In genomic region chr6:112946895-112947436, GRCm38 (mm10) we compare ENCODE assay signal across 8 mouse cellular contexts. TPM values are rescaled to one million over a fixed set of nuclear protein-coding genes. Genes with fewer than 3 reads are reported as not detected.
DNase-seq lines count a peak whose midpoint lies in the region; ATAC-seq and TF ChIP-seq lines count a peak whose summit lies in the region.

Srgap3 (minus strand) TSS chr6:112947266.

- ATAC-seq in forebrain, postnatal 0 days: peak; percentile 95
- peak; percentile 95 for ATAC-seq in lung, embryonic 14.5 days (ENCODE audit: insufficient read depth)

- peak within 1 kb of the TSS; percentile 68 to 71 for H3K4me3 ChIP-seq in ES-E14 (ENCODE audit: insufficient read depth in 1 of 2, low read depth in 1 of 2, low read length in 2 of 2, poor library complexity in 1 of 2, severe bottlenecking in 1 of 2)
- H3K4me3 ChIP-seq in forebrain, postnatal 0 days (ENCODE audit: low read depth, low read length): peak within 1 kb of the TSS; percentile 78
- peak within 1 kb of the TSS; percentile 51 for H3K4me3 ChIP-seq in lung, embryonic 14.5 days (ENCODE audit: low read depth, low read length)
- peak within 1 kb of the TSS; percentile 88 for H3K4me3 ChIP-seq in olfactory bulb, adult 2 months (ENCODE audit: insufficient read depth, low read depth, low read length)
- H3K4me3 ChIP-seq in thymus, adult 2 months (ENCODE audit: control insufficient read depth, insufficient read depth, low read length): peak within 1 kb of the TSS; percentile 74

- H3K9me3 ChIP-seq in ES-E14 (ENCODE audit: control insufficient read depth, insufficient read depth, low read depth, low read length): no peaks in the 10 kb centered on the region
- H3K9me3 ChIP-seq in forebrain, postnatal 0 days (ENCODE audit: low read length): no peaks in the 10 kb centered on the region
- no peaks in the 10 kb centered on the region for H3K9me3 ChIP-seq in lung, embryonic 14.5 days (ENCODE audit: low read depth, low read length)

- DNase-seq in ES-E14 (ENCODE audit: low read depth, low spot score): no peak
- peak; percentile 86 for DNase-seq in cerebellum, adult 11 months
- DNase-seq in forebrain, postnatal 0 days: peak; percentile 90
- DNase-seq in heart, postnatal 4 days: peak; percentile 76
- peak; percentile 86 to 91 for DNase-seq in layer of hippocampus, adult 8-10 months (ENCODE audit: low spot score in 2 of 2)
- peak; percentile 94 for DNase-seq in lung, embryonic 14.5 days
- DNase-seq in thymus, adult 2 months: peak; percentile 54

- 0 out of 2 replicates have a peak within 1 kb of the TSS, but pooled peaks have one; percentile 3 for H3K27ac ChIP-seq in ES-E14 (ENCODE audit: insufficient read depth, low read depth, low read length, poor library complexity, severe bottlenecking)
- peak within 1 kb of the TSS; percentile 89 for H3K27ac ChIP-seq in forebrain, postnatal 0 days (ENCODE audit: low read depth, low read length)
- peak within 1 kb of the TSS; percentile 77 for H3K27ac ChIP-seq in lung, embryonic 14.5 days (ENCODE audit: low read depth)
- peak within 1 kb of the TSS; percentile 93 for H3K27ac ChIP-seq in olfactory bulb, adult 2 months (ENCODE audit: insufficient read depth, low read depth, low read length)
- no peak within 1 kb of the TSS for H3K27ac ChIP-seq in thymus, adult 2 months (ENCODE audit: control insufficient read depth, insufficient read depth, low read length)

- H3K27me3 ChIP-seq in forebrain, postnatal 0 days (ENCODE audit: insufficient read depth, low read length): no peaks in the 10 kb centered on the region
- H3K27me3 ChIP-seq in lung, embryonic 14.5 days (ENCODE audit: insufficient read depth, low read length): no peaks in the 10 kb centered on the region
- H3K27me3 ChIP-seq in thymus, adult 2 months (ENCODE audit: control insufficient read depth, insufficient read depth, low read length): no peaks in the 10 kb centered on the region

- 0 out of 2 replicates have a peak, but pooled peaks have one; percentile 57 for TF ChIP-seq POLR2A in olfactory bulb, adult 2 months (IDR thresholded peaks at IDR 0.05; ENCODE audit: insufficient read depth, low read depth, low read length)
- TF ChIP-seq POLR2A in thymus, adult 2 months (IDR thresholded peaks at IDR 0.05; ENCODE audit: control insufficient read depth, extremely low read depth, insufficient read depth, low read length, poor library complexity): 0 out of 2 replicates have a peak, but pooled peaks have one; percentile 25

- peak; percentile 48; the same call in 1 of the 2 replicates for TF ChIP-seq CTCF in forebrain, postnatal 0 days (IDR thresholded peaks at IDR 0.05; ENCODE audit: low read depth)
- peak; percentile 37; the same call in 1 of the 2 replicates for TF ChIP-seq CTCF in lung, embryonic 14.5 days (IDR thresholded peaks at IDR 0.05; ENCODE audit: low read depth)
- TF ChIP-seq CTCF in olfactory bulb, adult 2 months (IDR thresholded peaks at IDR 0.05; ENCODE audit: insufficient read depth, low read depth, low read length): no peak; the same call in 1 of the 2 replicates
- no peak for TF ChIP-seq CTCF in thymus, adult 2 months (IDR thresholded peaks at IDR 0.05; ENCODE audit: borderline replicate concordance, control insufficient read depth, extremely low read depth, insufficient read depth, low read length, poor library complexity)

- no peaks in the 10 kb centered on the region for H3K36me3 ChIP-seq in ES-E14 (ENCODE audit: control insufficient read depth, insufficient read depth, low read length, poor library complexity, severe bottlenecking)
- no peaks in the 10 kb centered on the region for H3K36me3 ChIP-seq in forebrain, postnatal 0 days (ENCODE audit: insufficient read depth)
- H3K36me3 ChIP-seq in lung, embryonic 14.5 days (ENCODE audit: insufficient read depth): no peaks in the 10 kb centered on the region
- no peaks in the 10 kb centered on the region for H3K36me3 ChIP-seq in thymus, adult 2 months (ENCODE audit: control insufficient read depth, insufficient read depth, low read length)

- in situ Hi-C loops in ES-E14 (cut with MboI; ENCODE audit: low sequenced_read_pairs in 2 of 2, unreplicated experiment in 2 of 2): no loop called here

- peak within 1 kb of the TSS; percentile 48 for H3K9ac ChIP-seq in ES-E14 (ENCODE audit: insufficient read depth, low read depth, low read length, poor library complexity, severe bottlenecking)
- peak within 1 kb of the TSS; percentile 85 for H3K9ac ChIP-seq in forebrain, postnatal 0 days
- H3K9ac ChIP-seq in lung, embryonic 14.5 days: peak within 1 kb of the TSS; percentile 61

- peaks cover 16 to 26% of the 10 kb centered on the region in 2 experiments for H3K4me1 ChIP-seq in ES-E14 (ENCODE audit: control insufficient read depth in 2 of 2, insufficient read depth in 2 of 2, low read length in 2 of 2, poor library complexity in 1 of 2)
- peaks cover 28% of the 10 kb centered on the region for H3K4me1 ChIP-seq in forebrain, postnatal 0 days (ENCODE audit: insufficient read depth)
- peaks cover 24% of the 10 kb centered on the region for H3K4me1 ChIP-seq in lung, embryonic 14.5 days (ENCODE audit: insufficient read depth)
- H3K4me1 ChIP-seq in olfactory bulb, adult 2 months (ENCODE audit: control insufficient read depth, insufficient read depth, low read length): peaks cover 12% of the 10 kb centered on the region
- H3K4me1 ChIP-seq in thymus, adult 2 months (replicated peaks; ENCODE audit: control insufficient read depth, insufficient read depth, low read length): peaks cover 24% of the 10 kb centered on the region

- H3K4me2 ChIP-seq in forebrain, postnatal 0 days (ENCODE audit: low read depth): peak within 1 kb of the TSS; percentile 63
- H3K4me2 ChIP-seq in lung, embryonic 14.5 days: peak within 1 kb of the TSS; percentile 86

- WGBS in forebrain, postnatal 0 days: under 1% methylated on average over 31 of the region's 31 CpGs
- under 1% methylated on average over 31 of the region's 31 CpGs for WGBS in lung, embryonic 14.5 days
- WGBS in olfactory bulb, adult 2 months: under 1% methylated on average over 31 of the region's 31 CpGs
- 1% methylated on average over 31 of the region's 31 CpGs for WGBS in thymus, adult 2 months

TF ChIP-seq in ES-E14, 5 proteins besides CTCF, POLR2A, EP300 and RAD21:
- TF ChIP-seq CHD2 (IDR thresholded peaks at IDR 0.05; ENCODE audit: low read depth, low read length) (no peak), ZC3H11A (IDR thresholded peaks at IDR 0.05; ENCODE audit: borderline replicate concordance, low read depth, low read length) (no peak), ZNF384 (IDR thresholded peaks at IDR 0.05; ENCODE audit: low read depth, low read length) (no peak), MAFK (IDR thresholded peaks at IDR 0.05; ENCODE audit: insufficient read depth, low read depth, low read length) (no peak), HCFC1 (IDR thresholded peaks at IDR 0.05; ENCODE audit: borderline replicate concordance, insufficient read depth, low read length) (no peak)

RNA-seq across cellular contexts. Expression of gene Srgap3, which starts in this region (rescaled TPM):
- total RNA-seq in ES-E14 (2012; rRNA removed): 3.3 and 5.4 TPM in 2 replicates
- 39.4 and 56.7 TPM in 2 replicates for total RNA-seq in forebrain, postnatal 0 days (2014; rRNA removed)
- polyA plus RNA-seq in forebrain, postnatal 0 days (2015; fragmentation: Nextera tagmentation; extraction: Ambion mirVana): 13.2 and 21.2 TPM in 2 replicates
- 1 to 10 TPM; 2.9 to 3.0 TPM for total RNA-seq in heart, postnatal 4 days (2021)
- 100 to 1,000 TPM; 230 to 304 (median 268) TPM for total RNA-seq in layer of hippocampus, adult 8-10 months (2022)
- polyA plus RNA-seq in lung, embryonic 14.5 days (2014; fragmentation: Nextera tagmentation; extraction: Ambion mirVana): 5.0 and 5.5 TPM in 2 replicates
- polyA plus RNA-seq in olfactory bulb, adult 2 months (2012; ENCODE audit: insufficient read depth, insufficient read length, low replicate concordance, missing spikeins): 68.5 and 77.3 TPM in 2 replicates
- polyA plus RNA-seq in thymus, adult 2 months (2012; rRNA removed): 3.7 and 3.8 TPM in 2 replicates

Comparison
In these comparisons a context has a peak if more than half of its experiments do, and no peak if none do; other contexts are left out.
1. CTCF ChIP-seq: peak in forebrain, postnatal 0 days (single experiment) and lung, embryonic 14.5 days (single experiment); none in olfactory bulb, adult 2 months (single experiment) and thymus, adult 2 months (single experiment).
2. Peak in every context shown above with its lines, with median percentiles within 50 percentile points of each other: H3K4me3 ChIP-seq and H3K9ac ChIP-seq.